Mouse (Mus musculus) CH12.LX (cell line): ENCODE data around the gene Aplp1. TPM values are rescaled to one million over a fixed set of nuclear protein-coding genes. Genes with fewer than 3 reads are reported as not detected.

Experiments
- DNase-seq: peaks from one replicate; pipeline ENCODE4 v3.0.0-alpha.2; 2013; ENCODE audit errors: extremely low read depth
- H3K27ac ChIP-seq: 2 replicates; pipeline ENCODE4 v1.5.1; 2012; ENCODE audit warnings: low read depth, mild to moderate bottlenecking, control low read depth, moderate library complexity; ENCODE audit not compliant: insufficient read depth
- H3K27me3 ChIP-seq: replicated peaks from 2 replicates; pipeline ENCODE3; 2012; ENCODE audit warnings: inconsistent platforms
- H3K36me3 ChIP-seq, 2 experiments: replicated peaks in 1 of 2; 2 replicates each; pipeline versions ENCODE3 to v1.6.1; 2012; ENCODE audit warnings: inconsistent platforms in 1 of 2, low read length in 1 of 2, mild to moderate bottlenecking in 1 of 2, mixed read lengths in 1 of 2, moderate library complexity in 1 of 2; ENCODE audit not compliant: control insufficient read depth in 1 of 2, insufficient read depth in 1 of 2
- H3K4me1 ChIP-seq, 2 experiments: 2 replicates each; pipeline ENCODE4 v1.6.1; 2012; ENCODE audit warnings: inconsistent platforms in 1 of 2, moderate library complexity in 1 of 2; ENCODE audit not compliant: insufficient read depth in 2 of 2, control insufficient read depth in 1 of 2
- H3K4me2 ChIP-seq: 2 replicates; pipeline ENCODE4 v1.6.1; 2012; ENCODE audit warnings: low read depth, mild to moderate bottlenecking, control low read depth; ENCODE audit not compliant: poor library complexity, insufficient read depth, severe bottlenecking
- H3K4me3 ChIP-seq, 3 experiments: fragments of 150-350 bp in 1 of 3; sonication (generic) in 1 of 3; replicated peaks in 1 of 3; 2 replicates each; pipeline versions ENCODE3 to v1.5.1; 2011 to 2012; ENCODE audit warnings: low read depth in 2 of 3, low read length in 2 of 3, mild to moderate bottlenecking in 2 of 3, moderate library complexity in 2 of 3, control low read depth in 1 of 3, improper control_type of control experiment in 1 of 3, inconsistent platforms in 1 of 3, mixed read lengths in 1 of 3; ENCODE audit not compliant: poor library complexity in 1 of 3
- H3K79me2 ChIP-seq: replicated peaks from 2 replicates; pipeline ENCODE4 v1.6.1; 2012; ENCODE audit warnings: mild to moderate bottlenecking, moderate library complexity; ENCODE audit not compliant: control insufficient read depth, poor library complexity, insufficient read depth, severe bottlenecking; ENCODE audit errors: extremely low read depth
- H3K9ac ChIP-seq: 2 replicates; pipeline ENCODE4 v1.6.1; 2012; ENCODE audit warnings: low read depth, mild to moderate bottlenecking, control low read depth, moderate library complexity; ENCODE audit not compliant: insufficient read depth
- H3K9me3 ChIP-seq: replicated peaks from 2 replicates; pipeline ENCODE3; 2012; ENCODE audit warnings: low read length, inconsistent platforms, mixed read lengths
- CHD1 ChIP-seq: IDR thresholded peaks from 2 replicates; pipeline ENCODE4 v1.6.1; 2012; ENCODE audit warnings: low read depth, low read length, improper control_type of control experiment, inconsistent platforms
- ETS1 ChIP-seq: conservative IDR thresholded peaks from 2 replicates; pipeline ENCODE4 v1.6.1; 2012; ENCODE audit warnings: low read depth, mild to moderate bottlenecking, inconsistent platforms, low read length, improper control_type of control experiment, moderate library complexity
- GABPA ChIP-seq: IDR thresholded peaks from 2 replicates; pipeline ENCODE4 v1.6.1; 2012; ENCODE audit warnings: low read depth, low read length, improper control_type of control experiment, inconsistent platforms; ENCODE audit not compliant: insufficient replicate concordance
- HCFC1 ChIP-seq: IDR thresholded peaks from 2 replicates; pipeline ENCODE4 v1.6.1; 2012; ENCODE audit warnings: low read depth, mild to moderate bottlenecking, inconsistent platforms, low read length, improper control_type of control experiment
- IRF4 ChIP-seq: IDR thresholded peaks from 2 replicates; pipeline ENCODE4 v1.6.1; 2014; ENCODE audit warnings: low read depth, mild to moderate bottlenecking, inconsistent platforms, low read length, improper control_type of control experiment
- JUND ChIP-seq: conservative IDR thresholded peaks from 2 replicates; pipeline ENCODE4 v1.6.1; 2011; ENCODE audit warnings: low read depth, low read length, improper control_type of control experiment
- MAZ ChIP-seq: IDR thresholded peaks from 2 replicates; pipeline ENCODE4 v1.6.1; 2012; ENCODE audit warnings: low read depth, mild to moderate bottlenecking, inconsistent platforms, low read length, improper control_type of control experiment, moderate library complexity
- MYC ChIP-seq: IDR thresholded peaks from 2 replicates; pipeline ENCODE4 v1.6.1; 2011; ENCODE audit warnings: low read depth, mild to moderate bottlenecking, improper control_type of control experiment, low read length
- NRF1 ChIP-seq: IDR thresholded peaks from 2 replicates; pipeline ENCODE4 v1.6.1; 2014; ENCODE audit warnings: low read depth, mild to moderate bottlenecking, inconsistent platforms, low read length, improper control_type of control experiment, moderate library complexity
- PAX5 ChIP-seq: IDR thresholded peaks from 2 replicates; pipeline ENCODE4 v1.6.1; 2012; ENCODE audit warnings: low read length, inconsistent platforms, mixed read lengths
- POLR2A ChIP-seq: IDR thresholded peaks from 2 replicates; pipeline ENCODE4 v1.6.1; 2011; ENCODE audit warnings: low read depth, mild to moderate bottlenecking, improper control_type of control experiment, low read length
- RAD21 ChIP-seq: IDR thresholded peaks from 2 replicates; pipeline ENCODE4 v1.6.1; 2011; ENCODE audit warnings: low read depth, mild to moderate bottlenecking, low read length, improper control_type of control experiment, moderate library complexity
- RCOR1 ChIP-seq: conservative IDR thresholded peaks from 2 replicates; pipeline ENCODE4 v1.6.1; 2012; ENCODE audit warnings: low read depth, mild to moderate bottlenecking, inconsistent platforms, low read length, improper control_type of control experiment
- SIN3A ChIP-seq: IDR thresholded peaks from 2 replicates; pipeline ENCODE4 v1.6.1; 2012; ENCODE audit warnings: low read length, improper control_type of control experiment, inconsistent platforms
- TBP ChIP-seq: conservative IDR thresholded peaks from 2 replicates; pipeline ENCODE4 v1.6.1; 2011; ENCODE audit warnings: low read depth, low read length, improper control_type of control experiment
- UBTF ChIP-seq: IDR thresholded peaks from 2 replicates; pipeline ENCODE4 v1.6.1; 2012; ENCODE audit warnings: low read depth, mild to moderate bottlenecking, inconsistent platforms, low read length, improper control_type of control experiment, moderate library complexity
- USF2 ChIP-seq: conservative IDR thresholded peaks from 2 replicates; pipeline ENCODE4 v1.6.1; 2011; ENCODE audit warnings: low read depth, low read length, improper control_type of control experiment
- ZC3H11A ChIP-seq: IDR thresholded peaks from 2 replicates; pipeline ENCODE4 v1.6.1; 2012; ENCODE audit warnings: low read depth, mild to moderate bottlenecking, inconsistent platforms, low read length, improper control_type of control experiment
- ZKSCAN1 ChIP-seq: IDR thresholded peaks from 2 replicates; pipeline ENCODE4 v1.6.1; 2012; ENCODE audit warnings: low read depth, inconsistent platforms, low read length, improper control_type of control experiment, borderline replicate concordance
- ZMIZ1 ChIP-seq: IDR thresholded peaks from 2 replicates; pipeline ENCODE4 v1.6.1; 2012; ENCODE audit warnings: low read depth, mild to moderate bottlenecking, inconsistent platforms, low read length, improper control_type of control experiment
- dilution Hi-C: fragments of 300-500 bp; cut with MboI; formaldehyde crosslinking; loops from 2 replicates; pipeline ENCODE4 v1.14.3; 2020; ENCODE audit warnings: low sequenced_read_pairs; ENCODE audit not compliant: extremely low pct_unique_long_range_greater_than_20kb, extremely low pct_ligation_motif_present
- in situ Hi-C: fragments of 300-500 bp; cut with MboI; formaldehyde crosslinking; loops from 3 replicates; pipeline ENCODE4 v1.14.3; 2019; ENCODE audit warnings: low sequenced_read_pairs, low pct_ligation_motif_present, low pct_unique_long_range_greater_than_20kb, mixed read lengths
- polyA plus RNA-seq: library from polyadenylated mRNA; unstranded; fragments of >175 nt; gene quantifications from 2 replicates; pipeline ENCODE4 v1.2.1, GENCODE M21; 2012; ENCODE audit warnings: low read depth; ENCODE audit not compliant: insufficient read length
- total RNA-seq, 2 experiments: library from RNA; depleted of rRNA; stranded (reverse); fragments of 300-350 nt in 1 of 2; fragments of >200 nt in 1 of 2; gene quantifications; 2 replicates each; pipeline ENCODE4 v1.2.3; 2012 to 2014

Gene Aplp1
- total and polyA plus RNA-seq, 3 experiments, result 0.10 to 0.93 TPM; not detected in 1

- peaks cover 94% of the 10 kb centered on the region for H3K27me3 ChIP-seq
- H3K79me2 ChIP-seq, result no peaks in the 10 kb centered on the region
- H3K4me3 ChIP-seq, result no peak overlapping the region
- H3K4me2 ChIP-seq, result no peak overlapping the region
- in situ Hi-C loops, result no loop called here
- no peaks in the 10 kb centered on the region for H3K36me3 ChIP-seq
- H3K27ac ChIP-seq, result no peak overlapping the region
- H3K4me1 ChIP-seq, result no peaks in the 10 kb centered on the region
- no peak for TF ChIP-seq USF2
- no peak for TF ChIP-seq RAD21
- TF ChIP-seq IRF4, result no peak
- TF ChIP-seq UBTF, result no peak
- no peak for TF ChIP-seq ETS1
- no peak for TF ChIP-seq ZKSCAN1
- TF ChIP-seq TBP, result no peak
- no peak for TF ChIP-seq NRF1
- no peak for TF ChIP-seq CHD1
- H3K9me3 ChIP-seq, result no peaks in the 10 kb centered on the region
- no peak for DNase-seq
- dilution Hi-C loops, result no loop called here
- H3K9ac ChIP-seq, result no peak overlapping the region
Observed at GRCm38 (mm10) chr7:30463568-30463967, 18.2 kb upstream of the Aplp1 start.

GRCm38 (mm10) chr7:30459484-30459883 lies 14.1 kb upstream of the Aplp1 start:
- dilution Hi-C loops (no loop called here), in situ Hi-C loops (no loop called here)
- DNase-seq, result no peak
- no peaks in the 10 kb centered on the region for H3K9me3 ChIP-seq
- peaks cover 3 to 17% of the 10 kb centered on the region in 2 experiments; a peak in 2 of 4 replicates for H3K4me1 ChIP-seq
- peaks cover 96% of the 10 kb centered on the region for H3K27me3 ChIP-seq
- no peak overlapping the region for H3K4me2 ChIP-seq
- no peak overlapping the region for H3K9ac ChIP-seq
- TF ChIP-seq GABPA (no peak), SIN3A (no peak), RCOR1 (no peak), POLR2A (no peak), PAX5 (no peak), JUND (no peak), ZC3H11A (no peak), HCFC1 (no peak), MYC (no peak), RAD21 (no peak), ZMIZ1 (no peak), TBP (no peak), MAZ (no peak)
- no peak overlapping the region for H3K27ac ChIP-seq
- H3K4me3 ChIP-seq, result no peak overlapping the region
- H3K79me2 ChIP-seq, result no peaks in the 10 kb centered on the region
- H3K36me3 ChIP-seq, result no peaks in the 10 kb centered on the region
